Mouse (Mus musculus): ENCODE results near the gene Cdk20. TPM values are rescaled to one million over a fixed set of nuclear protein-coding genes. Genes with fewer than 3 reads are reported as not detected.

Gene Cdk20
- polyA plus RNA-seq, 1 experiment from 2014 or later = 31.8 TPM

DNA sequence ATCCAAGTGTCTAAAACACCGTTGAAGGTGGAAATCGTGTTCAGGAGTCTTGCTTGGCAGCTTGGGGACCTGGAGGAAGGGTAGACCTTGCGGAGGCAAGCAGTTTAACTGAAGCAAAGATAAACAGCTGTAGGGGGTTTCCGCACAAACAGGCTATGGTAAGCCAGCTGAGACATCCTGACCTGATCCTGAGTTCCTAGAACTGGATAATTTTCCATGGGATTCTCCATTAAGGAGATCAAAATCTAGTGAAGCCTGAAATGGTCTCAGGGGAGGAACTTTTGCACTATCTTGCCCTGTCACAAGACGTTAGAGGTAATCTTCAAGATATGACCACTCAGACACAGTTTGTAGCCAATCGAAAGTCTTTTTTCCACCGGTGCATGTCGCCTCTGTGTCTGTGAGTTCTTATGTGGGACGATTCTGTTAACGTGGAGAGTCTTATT is 29.6 kb upstream of the Cdk20 start:
- H3K27me3 ChIP-seq = no peaks in the 10 kb centered on the region
- ChIA-PET POLR2A (no interaction called here), CTCF (interaction anchor here (0.6 to 0.7 kb wide), 2 partner anchors 8 to 13 kb away, joined by 3 read pairs; no protein-coding TSS in a partner anchor)
- DNase-seq (ENCODE audit: low read depth, low spot score) (no peak), ATAC-seq (no peak)
- in situ Hi-C loops (cut with MboI; ENCODE audit: low pct_unique_long_range_greater_than_20kb) = loop anchor here (10.0 kb wide), 1 partner anchor 248 kb away; the partner anchor contains the start of gene Zfp367
- no peak for TF ChIP-seq CTCF (IDR thresholded peaks at IDR 0.05)

DNA sequence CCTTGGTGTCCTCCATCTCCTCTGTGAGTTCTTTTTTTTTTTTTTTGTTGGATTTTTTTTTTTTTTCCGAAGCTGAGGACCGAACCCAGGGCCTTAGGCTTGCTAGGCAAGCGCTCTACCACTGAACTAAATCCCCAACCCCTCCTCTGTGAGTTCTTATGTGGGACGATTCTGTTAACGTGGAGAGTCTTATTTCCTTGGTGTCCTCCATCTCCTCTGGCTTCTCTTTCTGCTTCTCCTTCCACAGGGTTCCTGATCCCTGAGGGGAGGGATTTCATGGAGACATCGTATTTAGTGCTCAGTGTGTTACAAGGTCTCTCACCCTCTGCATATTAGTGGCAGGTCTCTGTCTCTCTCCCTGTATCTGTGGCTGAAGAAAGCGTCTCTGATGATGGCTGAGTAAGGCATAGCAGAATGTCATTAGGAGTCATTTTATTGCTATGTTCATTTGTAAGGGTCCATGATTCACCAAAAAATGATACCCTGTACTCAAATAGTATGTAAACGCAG is 29.1 kb upstream of the Cdk20 start:
- POLR2A ChIA-PET = no interaction called here
- TF ChIP-seq CTCF (IDR thresholded peaks at IDR 0.05) = no peak
- in situ Hi-C loops (cut with MboI; ENCODE audit: low pct_unique_long_range_greater_than_20kb) = loop anchor here (10.0 kb wide), 1 partner anchor 248 kb away; the partner anchor contains the start of gene Zfp367
- DNase-seq (ENCODE audit: low read depth, low spot score) (no peak), ATAC-seq (no peak)
- CTCF ChIA-PET = interaction anchor here (1.3 kb wide), 1 partner anchor 11 kb away, joined by 6 read pairs; no protein-coding TSS in a partner anchor
- no peaks in the 10 kb centered on the region for H3K27me3 ChIP-seq

DNA sequence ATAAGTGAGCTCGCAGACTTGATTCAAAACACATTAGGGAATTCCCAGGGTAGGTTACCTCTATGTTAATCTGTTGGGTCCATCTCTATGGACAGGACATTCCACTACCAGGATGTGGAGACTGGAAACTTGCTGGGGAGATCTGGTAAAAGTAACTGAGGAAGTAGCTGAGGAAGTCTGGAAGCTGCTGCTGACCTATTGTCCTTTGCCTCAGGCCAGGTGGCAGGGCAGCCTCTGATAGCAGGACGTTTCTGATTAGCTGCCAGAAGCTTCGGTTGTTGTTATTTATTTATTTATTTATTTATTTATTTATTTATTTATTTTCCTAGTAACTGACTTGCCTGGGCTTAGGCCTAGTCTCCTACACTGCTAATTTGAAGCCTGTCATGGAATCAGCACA is 28.6 kb upstream of the Cdk20 start:
- TF ChIP-seq CTCF (IDR thresholded peaks at IDR 0.05) = no peak
- no peaks in the 10 kb centered on the region for H3K27me3 ChIP-seq
- ATAC-seq = no peak
- in situ Hi-C loops (cut with MboI; ENCODE audit: low pct_unique_long_range_greater_than_20kb) = loop anchor here (10.0 kb wide), 1 partner anchor 249 kb away; the partner anchor contains the start of gene Zfp367
- CTCF ChIA-PET = interaction anchor here (1.3 kb wide), 1 partner anchor 11 kb away, joined by 6 read pairs; no protein-coding TSS in a partner anchor
- DNase-seq (ENCODE audit: low read depth, low spot score) = no peak
- POLR2A ChIA-PET = no interaction called here

DNA sequence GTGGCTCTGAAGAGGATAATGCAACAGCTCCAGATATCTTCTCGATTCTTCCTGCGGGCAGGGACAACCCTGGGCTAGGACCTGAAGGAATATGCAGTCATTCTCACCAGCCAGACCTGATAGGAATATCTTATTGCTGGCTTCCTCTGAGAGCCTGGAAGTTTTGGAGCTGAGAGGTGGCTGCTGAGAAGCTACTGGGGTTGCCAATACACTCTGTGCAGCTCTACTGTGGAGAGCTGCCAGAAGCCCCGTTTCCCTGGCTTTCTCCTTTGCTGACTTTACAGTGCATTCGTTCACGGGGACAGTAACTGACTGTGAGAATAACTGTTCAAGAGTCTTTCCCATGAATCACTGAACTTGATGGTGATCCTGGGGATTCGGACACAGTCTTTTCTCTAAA is 26.6 kb upstream of the Cdk20 start:
- in situ Hi-C loops (cut with MboI; ENCODE audit: low pct_unique_long_range_greater_than_20kb) = loop anchor here (10.0 kb wide), 1 partner anchor 251 kb away; the partner anchor contains the start of gene Zfp367
- CTCF ChIA-PET = interaction anchor here (1.0 to 3.2 kb wide), 4 partner anchors 8 to 27 kb away, joined by 3 to 11 read pairs (median 4); partner anchors contain the start of gene Cdk20
- ATAC-seq = no peak
- POLR2A ChIA-PET = no interaction called here
- H3K27me3 ChIP-seq = no peaks in the 10 kb centered on the region
- no peak for DNase-seq (ENCODE audit: low read depth, low spot score)
- TF ChIP-seq CTCF (IDR thresholded peaks at IDR 0.05) = no peak

DNA sequence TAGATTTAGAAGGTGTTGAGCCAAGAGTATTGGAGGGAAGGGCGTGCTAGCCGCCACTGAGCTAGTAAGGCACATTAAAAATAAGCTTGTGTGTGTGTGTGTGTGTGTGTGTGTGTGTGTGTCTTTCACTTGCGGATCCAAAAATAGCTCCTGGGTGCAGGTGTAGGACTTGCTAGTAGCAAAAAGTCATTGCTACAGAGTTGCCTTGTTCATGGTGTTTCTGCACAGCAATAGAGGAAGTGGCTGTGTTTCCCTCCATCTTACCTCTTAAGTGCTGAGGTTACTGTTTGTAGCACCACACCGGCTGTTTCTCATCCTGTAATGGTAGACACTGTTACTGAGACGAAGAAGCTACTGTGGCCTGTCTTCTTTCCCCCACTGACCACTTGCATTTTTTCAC is 24.1 kb upstream of the Cdk20 start:
- in situ Hi-C loops (cut with MboI; ENCODE audit: low pct_unique_long_range_greater_than_20kb) = loop anchor here (10.0 kb wide), 1 partner anchor 253 kb away; the partner anchor contains the start of gene Zfp367
- DNase-seq (ENCODE audit: low read depth, low spot score) (no peak), ATAC-seq (no peak)
- H3K27me3 ChIP-seq = no peaks in the 10 kb centered on the region
- TF ChIP-seq CTCF (IDR thresholded peaks at IDR 0.05) = no peak
- ChIA-PET POLR2A (no interaction called here), CTCF (interaction anchor here (1.0 to 3.2 kb wide), 2 partner anchors 8 to 10 kb away, joined by 3 to 11 read pairs; no protein-coding TSS in a partner anchor)

DNA sequence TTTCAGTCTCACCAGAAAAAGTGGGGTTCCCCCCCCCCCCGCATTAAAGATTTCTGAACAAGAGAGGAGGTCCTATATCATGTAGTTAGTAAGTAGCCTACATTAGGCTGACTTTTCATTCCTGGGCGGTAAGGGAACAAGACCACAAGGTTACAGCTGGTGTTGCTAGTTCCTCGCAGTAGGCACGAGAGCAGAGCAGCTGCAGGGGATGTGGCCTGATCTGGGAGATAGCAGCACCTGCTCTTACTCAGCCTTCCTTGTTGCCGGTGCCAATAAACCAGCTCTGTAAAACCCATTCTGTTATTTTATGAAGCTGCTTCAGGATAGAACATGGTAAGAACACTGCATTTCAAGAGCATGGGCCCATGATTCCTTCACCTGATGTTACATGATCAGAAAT is 21.5 kb upstream of the Cdk20 start:
- POLR2A ChIA-PET = interaction anchor here (0.7 kb wide), 1 partner anchor 21 kb away, joined by 3 read pairs; no protein-coding TSS in a partner anchor
- in situ Hi-C loops (cut with MboI; ENCODE audit: low pct_unique_long_range_greater_than_20kb) = no loop called here
- no peaks in the 10 kb centered on the region for H3K27me3 ChIP-seq
- CTCF ChIA-PET = interaction anchor here (1.1 to 1.7 kb wide), 2 partner anchors 8 to 13 kb away, joined by 3 to 6 read pairs; no protein-coding TSS in a partner anchor
- DNase-seq (ENCODE audit: low read depth, low spot score) (no peak), ATAC-seq (no peak)
- no peak for TF ChIP-seq CTCF (IDR thresholded peaks at IDR 0.05)

DNA sequence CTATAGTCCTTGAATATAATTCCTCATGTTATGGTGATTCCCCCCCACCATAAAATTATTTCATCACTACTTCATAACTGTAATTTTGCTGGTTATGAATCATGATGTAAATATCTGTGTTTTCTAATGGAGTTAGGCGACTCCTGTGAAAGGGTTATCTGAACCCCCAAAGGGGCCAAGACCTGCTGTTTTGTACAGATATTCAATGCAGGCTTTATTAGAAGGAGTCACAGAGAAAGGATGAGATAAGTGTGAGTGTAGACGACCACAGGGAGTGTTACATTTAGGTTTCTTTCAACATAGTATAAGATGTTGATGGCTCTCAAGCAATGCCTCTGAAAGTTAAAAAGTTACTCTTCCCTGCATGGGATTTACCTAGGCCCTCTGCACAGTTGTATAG is 20.8 kb upstream of the Cdk20 start:
- ATAC-seq (no peak), DNase-seq (ENCODE audit: low read depth, low spot score) (no peak)
- ChIA-PET CTCF (interaction anchor here (1.1 to 1.7 kb wide), 2 partner anchors 9 to 14 kb away, joined by 3 to 6 read pairs; no protein-coding TSS in a partner anchor), POLR2A (no interaction called here)
- no peak for TF ChIP-seq CTCF (IDR thresholded peaks at IDR 0.05)
- in situ Hi-C loops (cut with MboI; ENCODE audit: low pct_unique_long_range_greater_than_20kb) = no loop called here
- H3K27me3 ChIP-seq = no peaks in the 10 kb centered on the region

DNA sequence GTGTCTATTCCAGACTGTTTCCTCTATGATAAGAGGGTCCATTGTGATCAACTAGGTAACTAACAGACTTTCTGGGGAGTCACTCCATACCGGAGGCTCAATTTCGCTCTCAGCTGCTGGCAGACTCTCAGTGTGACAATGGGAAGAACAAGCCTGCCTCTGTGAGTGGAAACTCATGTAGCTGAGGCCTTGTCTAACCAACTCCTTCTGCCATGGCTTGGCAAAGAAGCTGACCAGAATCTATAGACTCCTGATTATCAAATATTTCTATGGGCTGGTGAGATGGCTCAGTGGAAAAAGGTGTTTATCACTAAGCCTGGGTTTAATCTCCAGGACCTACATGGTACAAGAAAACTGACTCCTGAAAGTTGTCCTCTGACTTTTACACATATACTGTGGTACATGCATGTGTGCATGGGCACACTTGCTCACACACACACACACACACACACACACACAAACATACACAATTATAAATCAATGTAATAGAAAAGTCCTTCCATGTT is 19.3 kb upstream of the Cdk20 start:
- TF ChIP-seq CTCF (IDR thresholded peaks at IDR 0.05) = no peak
- no peak for DNase-seq (ENCODE audit: low read depth, low spot score)
- H3K27me3 ChIP-seq = no peaks in the 10 kb centered on the region
- ChIA-PET POLR2A (no interaction called here), CTCF (interaction anchor here (0.9 to 2.2 kb wide), 2 partner anchors 12 to 15 kb away, joined by 3 to 5 read pairs; no protein-coding TSS in a partner anchor)
- no peak for ATAC-seq
- in situ Hi-C loops (cut with MboI; ENCODE audit: low pct_unique_long_range_greater_than_20kb) = no loop called here

DNA sequence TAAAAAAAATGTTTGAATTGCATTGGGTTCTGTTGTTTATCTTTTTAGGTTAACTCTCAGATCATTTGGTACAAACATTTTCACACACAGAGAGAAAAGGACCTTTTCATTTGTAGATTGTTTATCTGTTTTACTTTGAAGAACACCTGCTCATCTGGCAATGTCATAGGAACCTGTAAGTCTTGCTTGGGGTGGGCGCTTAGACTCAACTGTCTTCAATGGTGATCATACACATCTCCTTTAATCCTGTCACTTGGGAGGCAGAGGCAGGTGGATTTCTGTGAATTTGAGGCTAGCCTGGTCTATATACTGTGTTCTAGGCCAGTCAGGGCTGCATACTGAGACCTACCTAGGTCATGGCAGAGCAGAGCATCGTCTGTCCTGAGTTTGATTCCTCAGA is 16.5 kb upstream of the Cdk20 start:
- ChIA-PET CTCF (interaction anchor here (0.9 kb wide), 1 partner anchor 8 kb away, joined by 3 read pairs; no protein-coding TSS in a partner anchor), POLR2A (interaction anchor here (0.6 kb wide), 1 partner anchor 1554 kb away, joined by 4 read pairs; no protein-coding TSS in a partner anchor)
- H3K27me3 ChIP-seq = no peaks in the 10 kb centered on the region
- ATAC-seq (no peak), DNase-seq (ENCODE audit: low read depth, low spot score) (no peak)
- in situ Hi-C loops (cut with MboI; ENCODE audit: low pct_unique_long_range_greater_than_20kb) = no loop called here
- TF ChIP-seq CTCF (IDR thresholded peaks at IDR 0.05) = no peak

DNA sequence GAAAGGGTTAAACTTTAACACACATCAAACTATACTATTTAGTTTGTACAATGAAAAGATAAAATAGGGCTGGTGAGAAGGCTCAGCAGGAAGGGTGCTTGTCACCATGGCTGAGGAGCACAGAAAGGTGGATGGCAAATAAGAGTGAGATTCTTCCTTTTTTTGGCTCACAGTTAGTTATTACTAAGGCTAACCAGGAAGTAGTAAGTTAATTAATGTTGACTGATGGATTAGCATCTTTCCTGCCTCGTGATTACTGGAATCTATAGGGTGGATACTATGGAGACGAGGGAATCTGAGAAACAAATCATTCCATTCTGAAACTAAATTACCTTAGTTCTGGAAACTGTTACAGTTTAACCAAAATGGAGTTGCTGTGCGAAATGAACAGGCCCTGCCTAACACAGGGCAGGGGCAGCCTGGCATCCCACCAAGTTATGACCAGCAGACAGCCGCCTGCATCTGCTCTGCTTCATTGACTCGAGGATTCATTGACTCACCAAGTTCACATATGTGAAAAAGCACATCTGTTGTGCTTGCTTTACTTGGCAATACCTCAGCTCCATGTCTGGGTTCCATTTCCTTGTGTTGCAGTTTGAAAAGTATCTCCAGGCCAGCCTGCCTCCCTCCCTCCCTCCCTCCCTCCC is 15.0 kb upstream of the Cdk20 start:
- ChIA-PET POLR2A (interaction anchor here (0.6 to 1.3 kb wide), 3 partner anchors 16 to 48 kb away, joined by 3 to 5 read pairs (median 4); no protein-coding TSS in a partner anchor), CTCF (interaction anchor here (1.1 kb wide), 2 partner anchors 19 to 28 kb away, joined by 3 read pairs; no protein-coding TSS in a partner anchor)
- ATAC-seq (peak; percentile 95), DNase-seq (ENCODE audit: low read depth, low spot score) (peak; percentile 91)
- in situ Hi-C loops (cut with MboI; ENCODE audit: low pct_unique_long_range_greater_than_20kb) = no loop called here
- TF ChIP-seq CTCF (IDR thresholded peaks at IDR 0.05) = no peak
- H3K27me3 ChIP-seq = no peaks in the 10 kb centered on the region
